Comparison of ENCODE assay signal across 15 mouse cellular contexts in the genomic region with DNA sequence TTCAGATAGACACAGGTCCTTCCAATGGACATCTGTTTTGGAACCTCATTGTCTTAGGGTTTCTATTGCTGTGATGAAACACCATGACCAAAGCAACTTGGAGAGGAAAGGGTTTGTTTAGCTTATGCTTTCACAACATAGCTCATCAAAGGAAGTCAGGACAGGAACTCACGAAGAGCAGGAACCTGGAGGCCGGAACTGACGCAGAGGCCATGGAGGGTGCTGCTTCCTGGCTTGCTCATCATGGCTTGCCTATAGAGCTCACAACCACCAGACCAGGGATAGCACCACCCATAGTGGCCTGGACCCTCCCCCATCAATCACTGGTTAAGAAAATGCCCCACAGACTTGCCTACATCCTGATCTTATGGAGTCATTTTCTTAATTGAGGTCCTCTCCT. TPM values are rescaled to one million over a fixed set of nuclear protein-coding genes. Genes with fewer than 3 reads are reported as not detected.
DNase-seq lines count a peak whose midpoint lies in the region; ATAC-seq and TF ChIP-seq lines count a peak whose summit lies in the region.
"Had no signal": no experiment of that assay in that cellular context is flagged by ENCODE, and none has a peak within 500 bp of the region (broad histone marks: within the 10 kb centered on the region; RNA-seq: fewer than 3 reads in every experiment).

No protein-coding gene starts in this region.

- no peaks in the 10 kb centered on the region for H3K27me3 ChIP-seq in lung, embryonic 14.5 days (ENCODE audit: insufficient read depth, low read length)
- H3K27me3 ChIP-seq in kidney, embryonic 16.5 days (ENCODE audit: insufficient read depth, low read length): no peaks in the 10 kb centered on the region
- H3K27me3 ChIP-seq: heart, embryonic 13.5 days; midbrain, embryonic 13.5 days had no signal

- H3K4me1 ChIP-seq in lung, embryonic 14.5 days (ENCODE audit: insufficient read depth): peaks cover 25% of the 10 kb centered on the region
- H3K4me1 ChIP-seq in lung, adult 2 months (ENCODE audit: control insufficient read depth, insufficient read depth, low read length): peaks cover 39% of the 10 kb centered on the region
- peaks cover 27% of the 10 kb centered on the region for H3K4me1 ChIP-seq in kidney, embryonic 16.5 days (ENCODE audit: insufficient read depth, low read length)

- TF ChIP-seq POLR2A in lung, adult 2 months (IDR thresholded peaks at IDR 0.05; ENCODE audit: borderline replicate concordance, extremely low read depth, low read depth, low read length): no peak

- no peaks in the 10 kb centered on the region for H3K36me3 ChIP-seq in lung, embryonic 14.5 days (ENCODE audit: insufficient read depth)
- H3K36me3 ChIP-seq in kidney, embryonic 16.5 days (ENCODE audit: insufficient read depth, low read length): no peaks in the 10 kb centered on the region
- H3K36me3 ChIP-seq: heart, embryonic 13.5 days; midbrain, embryonic 13.5 days had no signal

- H3K4me3 ChIP-seq in lung, embryonic 14.5 days (ENCODE audit: low read depth, low read length): no peak overlapping the region
- H3K4me3 ChIP-seq in lung, adult 2 months (replicated peaks; ENCODE audit: extremely low read depth, low read depth, low read length): no peak overlapping the region
- H3K4me3 ChIP-seq in kidney, embryonic 16.5 days (ENCODE audit: low read length): no peak overlapping the region
- no peak overlapping the region for H3K4me3 ChIP-seq in layer of hippocampus, adult 2 months
- H3K4me3 ChIP-seq: forebrain, embryonic 10.5 days; heart, embryonic 13.5 days; midbrain, embryonic 13.5 days had no signal

- H3K9ac ChIP-seq in lung, embryonic 14.5 days: no peak overlapping the region
- H3K9ac ChIP-seq in kidney, embryonic 16.5 days (replicated peaks; ENCODE audit: low read length): no peak overlapping the region
- H3K9ac ChIP-seq: heart, embryonic 13.5 days; midbrain, embryonic 13.5 days had no signal

- ATAC-seq in lung, embryonic 14.5 days (ENCODE audit: insufficient read depth): no peak
- ATAC-seq in granulocyte monocyte progenitor cell, adult 5-6 weeks (replicated peaks; ENCODE audit: poor library complexity, severe bottlenecking): peak; percentile 86
- no peak for ATAC-seq in kidney, embryonic 16.5 days (ENCODE audit: low FRiP score, low TSS enrichment)
- ATAC-seq: midbrain, embryonic 13.5 days had no signal

- DNase-seq in lung, embryonic 14.5 days: peak; percentile 32
- no peak for DNase-seq in lung, adult 2 months
- peak; percentile 70 to 79 for DNase-seq in lung, postnatal 4 days
- DNase-seq in frontal cortex, adult 2 months (ENCODE audit: extremely low spot score in 1 of 2, low spot score in 1 of 2): no peak
- DNase-seq in layer of hippocampus, adult 2 months (ENCODE audit: low spot score in 2 of 2): no peak
- DNase-seq: gastrocnemius, postnatal 14 days; heart, postnatal 4 days; kidney, adult 8-10 months; layer of hippocampus, postnatal 36 days; thymus, adult 2 months had no signal

- no peak overlapping the region for H3K27ac ChIP-seq in lung, embryonic 14.5 days (ENCODE audit: low read depth)
- H3K27ac ChIP-seq in kidney, embryonic 16.5 days (ENCODE audit: low read length): no peak overlapping the region
- no peak overlapping the region for H3K27ac ChIP-seq in layer of hippocampus, adult 2 months
- H3K27ac ChIP-seq: forebrain, embryonic 10.5 days; heart, embryonic 13.5 days; midbrain, embryonic 13.5 days had no signal

- H3K9me3 ChIP-seq in lung, embryonic 14.5 days (ENCODE audit: low read depth, low read length): no peaks in the 10 kb centered on the region
- H3K9me3 ChIP-seq in kidney, embryonic 16.5 days (ENCODE audit: low read length): no peaks in the 10 kb centered on the region
- H3K9me3 ChIP-seq: forebrain, embryonic 10.5 days; heart, embryonic 13.5 days; midbrain, embryonic 13.5 days had no signal

- WGBS in lung, embryonic 14.5 days: 77% methylated on average over 3 of the region's 3 CpGs
- 43% methylated on average over 3 of the region's 3 CpGs for WGBS in lung, adult 2 months
- WGBS in kidney, embryonic 16.5 days: 75% methylated on average over 3 of the region's 3 CpGs

- H3K4me2 ChIP-seq in lung, embryonic 14.5 days: no peak overlapping the region
- H3K4me2 ChIP-seq in kidney, embryonic 16.5 days (replicated peaks; ENCODE audit: low read depth, low read length): no peak overlapping the region
- H3K4me2 ChIP-seq: heart, embryonic 13.5 days; midbrain, embryonic 13.5 days had no signal

- no peak for TF ChIP-seq CTCF in lung, embryonic 14.5 days (IDR thresholded peaks at IDR 0.05; ENCODE audit: low read depth)
- TF ChIP-seq CTCF in lung, adult 2 months (IDR thresholded peaks at IDR 0.05; ENCODE audit: insufficient read depth, low read length): no peak
- TF ChIP-seq CTCF in layer of hippocampus, adult 2 months (conservative IDR thresholded peaks at IDR 0.05): no peak

RNA-seq across cellular contexts. Expression of a gene that starts 25.4 kb away (rescaled TPM):
- polyA plus RNA-seq in lung, embryonic 14.5 days (2014; fragmentation: Nextera tagmentation; extraction: Ambion mirVana): 68.4 and 68.5 TPM in 2 replicates
- 8.3 and 11.5 TPM in 2 replicates for polyA plus RNA-seq in lung, adult 2 months (2012; rRNA removed)
- total RNA-seq in granulocyte monocyte progenitor cell, adult 5-6 weeks (2014; fragmentation: Nextera tagmentation): 39.9 and 46.9 TPM in 2 replicates
- total RNA-seq in granulocyte monocyte progenitor cell, adult 5-6 weeks (2017): 35.7 and 44.0 TPM in 2 replicates
- 44.0 and 49.3 TPM in 2 replicates for polyA plus RNA-seq in frontal cortex, adult 2 months (2012; rRNA removed)
- polyA plus RNA-seq in kidney, embryonic 16.5 days (2015; fragmentation: Nextera tagmentation; extraction: Ambion mirVana): 59.9 and 72.7 TPM in 2 replicates
- total RNA-seq in layer of hippocampus, adult 2 months (2021): 10 to 100 TPM; 41.3 to 45.0 TPM

RNA-seq across cellular contexts. Expression of a gene that starts 26.0 kb away (rescaled TPM):
- 18.7 and 19.4 TPM in 2 replicates for polyA plus RNA-seq in lung, embryonic 14.5 days (2014; fragmentation: Nextera tagmentation; extraction: Ambion mirVana)
- polyA plus RNA-seq in lung, adult 2 months (2012; rRNA removed): 89.4 and 97.9 TPM in 2 replicates
- total RNA-seq in granulocyte monocyte progenitor cell, adult 5-6 weeks (2014; fragmentation: Nextera tagmentation): 49.0 and 66.4 TPM in 2 replicates
- 31.9 and 34.9 TPM in 2 replicates for total RNA-seq in granulocyte monocyte progenitor cell, adult 5-6 weeks (2017)
- polyA plus RNA-seq in frontal cortex, adult 2 months (2012; rRNA removed): 32.3 and 35.6 TPM in 2 replicates
- 14.5 and 15.0 TPM in 2 replicates for polyA plus RNA-seq in kidney, embryonic 16.5 days (2015; fragmentation: Nextera tagmentation; extraction: Ambion mirVana)
- 10 to 100 TPM; 35.6 to 42.0 TPM for total RNA-seq in layer of hippocampus, adult 2 months (2021)

Comparison
In these comparisons a context has a peak if more than half of its experiments do, and no peak if none do; other contexts are left out.
1. DNase-seq: peak in lung, embryonic 14.5 days (single experiment) and lung, postnatal 4 days (2 of 2); none in lung, adult 2 months (single experiment), frontal cortex, adult 2 months (0 of 2) and layer of hippocampus, adult 2 months (0 of 2).